Mouse (Mus musculus): Measurements from ENCODE around the gene Hoxc12. TPM values are rescaled to one million over a fixed set of nuclear protein-coding genes. Genes with fewer than 3 reads are reported as not detected.

Gene Hoxc12
- polyA plus RNA-seq (2012; rRNA removed): not detected in 2 replicates

DNA sequence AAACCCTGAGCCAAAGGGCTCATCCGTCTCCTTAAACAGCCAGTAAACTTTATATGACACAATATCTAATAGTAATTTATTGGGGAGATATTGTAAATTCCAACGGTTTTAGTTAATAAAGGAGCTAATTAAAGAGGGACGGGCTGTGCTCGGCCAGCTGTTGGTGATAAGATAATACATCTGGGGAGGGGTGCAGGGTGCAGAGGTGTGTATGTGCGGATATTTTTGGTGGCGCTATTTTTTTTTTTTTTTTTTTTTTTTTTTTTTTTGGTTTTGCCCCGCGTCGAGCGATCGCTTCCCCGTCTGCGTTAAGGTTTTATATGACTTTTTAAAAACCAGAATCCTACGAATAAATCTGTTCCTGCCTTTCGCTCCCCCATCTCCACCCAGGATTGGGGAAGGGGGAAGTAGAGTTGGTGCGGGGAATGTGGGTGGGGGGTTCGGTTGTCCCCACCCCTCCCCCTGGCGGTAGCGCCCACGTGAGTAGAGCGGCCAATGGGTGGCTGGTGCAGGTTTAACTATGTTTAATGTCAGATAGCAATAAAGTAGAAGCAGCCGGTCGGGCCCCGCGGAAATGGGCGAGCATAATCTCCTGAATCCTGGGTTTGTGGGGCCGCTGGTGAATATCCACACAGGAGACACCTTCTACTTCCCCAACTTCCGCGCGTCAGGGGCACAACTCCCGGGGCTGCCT lies at the start of gene Hoxc12:
TSS of gene Hoxc12 (plus strand) at position 479 of the 694 bp plus-strand sequence.
- H3K36me3 ChIP-seq (ENCODE audit: control insufficient read depth, insufficient read depth, low read length): no peaks in the 10 kb centered on the region
- TF ChIP-seq POLR2A (IDR thresholded peaks at IDR 0.05; ENCODE audit: low read depth, low read length) (no peak), CTCF (IDR thresholded peaks at IDR 0.05; ENCODE audit: extremely low read depth, insufficient read depth, insufficient read length, insufficient replicate concordance) (no peak)
- 5% methylated on average over 30 of the region's 31 CpGs for WGBS
- DNase-seq (ENCODE audit: low read depth in 1 of 2, low spot score in 2 of 2): no peak
- H3K4me3 ChIP-seq (ENCODE audit: extremely low read depth, insufficient read depth, insufficient read length): no peak within 1 kb of the TSS
- no peaks in the 10 kb centered on the region for H3K4me1 ChIP-seq (ENCODE audit: control insufficient read depth, insufficient read depth, insufficient read length)
- H3K27me3 ChIP-seq (ENCODE audit: control insufficient read depth, insufficient read depth, low read length): peaks cover 20% of the 10 kb centered on the region
- H3K27ac ChIP-seq (ENCODE audit: insufficient read depth, low read length): no peak within 1 kb of the TSS

DNA sequence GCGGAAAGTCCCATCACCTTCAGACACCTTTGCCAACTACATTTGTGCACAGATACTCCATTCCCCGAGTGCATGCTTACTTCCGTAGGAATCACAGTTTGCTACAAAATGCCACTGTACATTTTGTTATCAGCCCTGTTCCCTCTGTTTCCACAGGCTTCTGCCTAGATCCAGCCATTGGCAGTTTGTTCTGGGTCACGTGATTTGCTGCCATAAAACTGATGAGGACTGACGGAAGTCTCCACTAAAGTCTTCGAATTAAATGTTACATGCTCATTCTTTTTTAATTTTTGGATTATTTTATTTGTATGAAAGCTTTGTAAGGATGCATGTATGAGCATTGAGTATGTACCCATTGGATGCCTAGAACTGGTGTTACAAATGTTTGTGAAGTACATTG lies 41.4 kb upstream of the Hoxc12 start:
- TF ChIP-seq POLR2A (IDR thresholded peaks at IDR 0.05; ENCODE audit: low read depth, low read length) (no peak), CTCF (IDR thresholded peaks at IDR 0.05; ENCODE audit: extremely low read depth, insufficient read depth, insufficient read length, insufficient replicate concordance) (no peak)
- DNase-seq (ENCODE audit: low read depth in 1 of 2, low spot score in 2 of 2): no peak
- H3K27me3 ChIP-seq (ENCODE audit: control insufficient read depth, insufficient read depth, low read length): no peaks in the 10 kb centered on the region
- H3K4me3 ChIP-seq (ENCODE audit: extremely low read depth, insufficient read depth, insufficient read length): no peak overlapping the region
- no peaks in the 10 kb centered on the region for H3K4me1 ChIP-seq (ENCODE audit: control insufficient read depth, insufficient read depth, insufficient read length)
- no peaks in the 10 kb centered on the region for H3K36me3 ChIP-seq (ENCODE audit: control insufficient read depth, insufficient read depth, low read length)
- H3K27ac ChIP-seq (ENCODE audit: insufficient read depth, low read length): no peak overlapping the region
- 81% methylated on average over 6 of the region's 6 CpGs for WGBS

DNA sequence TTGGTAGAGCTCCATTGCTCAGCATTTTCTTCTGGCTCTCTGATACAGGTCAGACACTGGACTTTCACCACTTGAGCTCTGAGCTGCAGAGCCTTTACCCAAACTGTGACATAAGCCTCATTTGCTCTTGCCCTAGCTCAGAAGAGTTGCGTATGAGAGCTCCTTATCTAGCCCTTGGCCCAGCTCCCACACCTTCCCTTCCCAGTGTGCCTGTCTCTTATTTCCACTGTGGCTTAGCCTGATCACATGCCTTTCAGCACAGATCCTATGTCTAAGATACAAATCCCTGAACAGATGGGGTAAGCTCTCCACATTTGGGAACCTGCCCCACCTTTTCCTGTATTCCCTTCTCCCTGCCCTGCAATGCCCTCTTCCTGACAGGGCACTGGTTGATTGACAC lies 31.6 kb upstream of the Hoxc12 start:
- no peaks in the 10 kb centered on the region for H3K4me1 ChIP-seq (ENCODE audit: control insufficient read depth, insufficient read depth, insufficient read length)
- H3K27ac ChIP-seq (ENCODE audit: insufficient read depth, low read length): no peak overlapping the region
- TF ChIP-seq POLR2A (IDR thresholded peaks at IDR 0.05; ENCODE audit: low read depth, low read length): no peak
- no peak for TF ChIP-seq CTCF (IDR thresholded peaks at IDR 0.05; ENCODE audit: extremely low read depth, insufficient read depth, insufficient read length, insufficient replicate concordance)
- H3K36me3 ChIP-seq (ENCODE audit: control insufficient read depth, insufficient read depth, low read length): no peaks in the 10 kb centered on the region
- H3K27me3 ChIP-seq (ENCODE audit: control insufficient read depth, insufficient read depth, low read length): peaks cover under 1% of the 10 kb centered on the region; the same call in 1 of the 2 replicates
- WGBS: 69% methylated on average over 1 of the region's 1 CpGs
- H3K4me3 ChIP-seq (ENCODE audit: extremely low read depth, insufficient read depth, insufficient read length): no peak overlapping the region
- no peak for DNase-seq (ENCODE audit: low read depth in 1 of 2, low spot score in 2 of 2)

DNA sequence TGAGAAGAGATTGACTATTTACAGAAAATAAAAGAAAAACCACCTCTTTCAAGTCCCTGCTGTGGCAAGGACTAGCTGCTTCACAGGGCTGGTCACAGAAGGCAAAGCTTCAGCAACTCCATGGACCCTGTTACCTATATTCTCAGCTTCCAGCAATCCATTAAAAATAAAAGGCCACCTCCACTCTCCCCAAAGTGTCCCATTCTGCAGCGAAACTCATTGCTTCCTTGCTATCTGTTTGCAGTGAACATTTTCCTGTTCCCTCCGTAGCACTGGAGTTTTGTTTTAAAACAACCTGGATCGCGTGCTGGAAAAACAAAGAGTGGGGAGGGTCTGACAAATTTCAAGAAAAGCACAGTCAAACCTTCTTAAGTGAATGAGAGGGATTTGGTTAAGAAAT lies 27.0 kb upstream of the Hoxc12 start:
- no peak overlapping the region for H3K27ac ChIP-seq (ENCODE audit: insufficient read depth, low read length)
- no peaks in the 10 kb centered on the region for H3K4me1 ChIP-seq (ENCODE audit: control insufficient read depth, insufficient read depth, insufficient read length)
- WGBS: 6% methylated on average over 4 of the region's 4 CpGs
- TF ChIP-seq POLR2A (IDR thresholded peaks at IDR 0.05; ENCODE audit: low read depth, low read length): no peak
- no peak for TF ChIP-seq CTCF (IDR thresholded peaks at IDR 0.05; ENCODE audit: extremely low read depth, insufficient read depth, insufficient read length, insufficient replicate concordance)
- no peak for DNase-seq (ENCODE audit: low read depth in 1 of 2, low spot score in 2 of 2)
- no peak overlapping the region for H3K4me3 ChIP-seq (ENCODE audit: extremely low read depth, insufficient read depth, insufficient read length)
- no peaks in the 10 kb centered on the region for H3K36me3 ChIP-seq (ENCODE audit: control insufficient read depth, insufficient read depth, low read length)
- H3K27me3 ChIP-seq (ENCODE audit: control insufficient read depth, insufficient read depth, low read length): peaks cover 9% of the 10 kb centered on the region; the same call in 1 of the 2 replicates

DNA sequence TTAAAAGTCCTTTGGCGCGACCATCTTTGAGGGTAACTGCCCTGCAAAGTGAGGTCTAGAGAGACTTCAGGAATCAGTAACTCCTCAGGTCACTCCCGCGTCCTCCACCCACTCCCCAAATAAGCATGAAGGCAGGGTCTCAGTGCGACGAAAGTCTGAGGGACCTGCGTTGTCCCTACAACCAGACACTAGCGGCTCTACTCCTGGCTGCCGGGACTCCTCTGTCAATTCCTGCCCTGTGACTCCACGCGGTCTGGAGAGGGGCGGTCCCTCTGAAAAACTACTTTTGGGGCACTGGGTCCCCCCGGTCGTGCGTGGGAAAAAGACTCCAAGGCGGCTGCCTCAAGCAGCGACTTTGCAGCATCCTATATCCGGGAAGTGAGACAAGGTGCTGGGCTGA lies 26.5 kb upstream of the Hoxc12 start:
- H3K4me3 ChIP-seq (ENCODE audit: extremely low read depth, insufficient read depth, insufficient read length): no peak overlapping the region
- TF ChIP-seq CTCF (IDR thresholded peaks at IDR 0.05; ENCODE audit: extremely low read depth, insufficient read depth, insufficient read length, insufficient replicate concordance) (no peak), POLR2A (IDR thresholded peaks at IDR 0.05; ENCODE audit: low read depth, low read length) (no peak)
- 3% methylated on average over 18 of the region's 18 CpGs for WGBS
- H3K4me1 ChIP-seq (ENCODE audit: control insufficient read depth, insufficient read depth, insufficient read length): no peaks in the 10 kb centered on the region
- DNase-seq (ENCODE audit: low read depth in 1 of 2, low spot score in 2 of 2): no peak
- H3K36me3 ChIP-seq (ENCODE audit: control insufficient read depth, insufficient read depth, low read length): no peaks in the 10 kb centered on the region
- H3K27me3 ChIP-seq (ENCODE audit: control insufficient read depth, insufficient read depth, low read length): peaks cover 9% of the 10 kb centered on the region
- H3K27ac ChIP-seq (ENCODE audit: insufficient read depth, low read length): no peak overlapping the region

DNA sequence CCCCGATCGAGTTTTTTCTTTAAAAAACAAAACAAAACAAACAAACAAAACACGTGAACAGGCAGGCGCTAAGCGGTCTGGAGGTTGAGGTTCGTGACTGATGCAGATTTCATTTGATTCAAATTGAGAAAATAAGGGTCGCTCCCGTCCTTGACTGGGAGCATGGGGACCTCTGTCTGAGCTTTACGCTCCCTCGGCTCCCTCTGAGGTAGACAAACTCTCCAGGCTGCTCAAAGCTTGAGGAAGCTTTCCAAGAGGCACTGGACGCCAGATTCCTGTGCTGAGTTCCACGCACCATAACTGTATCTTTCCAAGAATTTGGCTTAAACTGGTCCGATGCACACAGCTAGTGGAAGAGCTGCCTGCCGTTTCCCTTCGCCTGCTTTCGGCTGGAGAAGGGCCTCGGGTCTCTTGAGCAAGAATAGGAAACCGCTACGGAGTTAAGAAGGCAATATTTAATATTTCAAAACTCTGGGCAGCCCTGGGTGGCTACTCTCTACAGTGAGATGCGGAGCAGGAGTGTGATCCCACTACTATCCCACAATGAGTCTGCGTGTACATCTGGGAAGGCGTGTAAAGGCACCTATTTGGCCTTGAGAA lies 26.0 kb upstream of the Hoxc12 start:
- peaks cover 9% of the 10 kb centered on the region for H3K27me3 ChIP-seq (ENCODE audit: control insufficient read depth, insufficient read depth, low read length)
- WGBS: 6% methylated on average over 22 of the region's 22 CpGs
- no peak for TF ChIP-seq POLR2A (IDR thresholded peaks at IDR 0.05; ENCODE audit: low read depth, low read length)
- TF ChIP-seq CTCF (IDR thresholded peaks at IDR 0.05; ENCODE audit: extremely low read depth, insufficient read depth, insufficient read length, insufficient replicate concordance): no peak

DNA sequence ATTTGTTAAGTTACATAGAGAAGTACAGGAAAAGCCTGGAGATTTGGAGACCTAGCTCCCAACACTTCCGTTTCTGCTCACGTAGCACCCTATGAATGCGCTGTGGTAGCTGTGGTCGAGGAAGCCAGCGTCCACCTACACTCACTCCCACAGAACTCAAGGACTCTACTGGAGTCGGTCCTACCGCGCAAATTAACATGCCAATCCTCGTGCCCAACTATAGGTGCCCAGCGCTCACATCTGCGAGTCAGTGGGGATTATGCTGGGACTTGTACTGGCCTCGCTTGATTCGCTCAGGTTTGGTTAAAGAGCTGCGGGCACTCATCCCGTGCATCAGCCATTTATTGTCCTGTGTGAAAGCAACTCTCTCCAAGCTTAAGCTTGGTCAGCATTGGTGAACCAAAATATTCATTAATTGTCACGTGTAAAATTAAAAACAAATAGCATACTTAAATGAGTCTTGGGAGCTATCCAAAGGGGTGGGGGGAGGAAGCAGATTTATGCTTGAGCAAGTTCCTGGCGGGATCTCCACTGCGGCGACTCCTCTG lies 23.4 kb upstream of the Hoxc12 start:
- H3K27ac ChIP-seq (ENCODE audit: insufficient read depth, low read length): no peak overlapping the region
- peaks cover 11% of the 10 kb centered on the region for H3K27me3 ChIP-seq (ENCODE audit: control insufficient read depth, insufficient read depth, low read length)
- no peaks in the 10 kb centered on the region for H3K36me3 ChIP-seq (ENCODE audit: control insufficient read depth, insufficient read depth, low read length)
- H3K4me3 ChIP-seq (ENCODE audit: extremely low read depth, insufficient read depth, insufficient read length): no peak overlapping the region
- H3K4me1 ChIP-seq (ENCODE audit: control insufficient read depth, insufficient read depth, insufficient read length): no peaks in the 10 kb centered on the region
- TF ChIP-seq CTCF (IDR thresholded peaks at IDR 0.05; ENCODE audit: extremely low read depth, insufficient read depth, insufficient read length, insufficient replicate concordance) (no peak), POLR2A (IDR thresholded peaks at IDR 0.05; ENCODE audit: low read depth, low read length) (no peak)
- 4% methylated on average over 19 of the region's 19 CpGs for WGBS
- DNase-seq (ENCODE audit: low read depth in 1 of 2, low spot score in 2 of 2): no peak

More for the DNA sequence above, 26.0 kb upstream of the Hoxc12 start:
- Histone ChIP-seq H3K27ac (ENCODE audit: insufficient read depth, low read length) (no peak overlapping the region), H3K36me3 (ENCODE audit: control insufficient read depth, insufficient read depth, low read length) (no peaks in the 10 kb centered on the region), H3K4me3 (ENCODE audit: extremely low read depth, insufficient read depth, insufficient read length) (no peak overlapping the region), H3K4me1 (ENCODE audit: control insufficient read depth, insufficient read depth, insufficient read length) (no peaks in the 10 kb centered on the region)
- DNase-seq (ENCODE audit: low read depth in 1 of 2, low spot score in 2 of 2): no peak
